Mouse (Mus musculus): ENCODE data around the gene Map3k3. TPM values are rescaled to one million over a fixed set of nuclear protein-coding genes. Genes with fewer than 3 reads are reported as not detected.
"Not testable (repeated sequence)": the region's sequence is repeated elsewhere in the genome, so short reads cannot be mapped to it uniquely, and the experiment has no call there.

Gene Map3k3
- polyA plus RNA-seq, 1 experiment from 2014 or later = 19.2 TPM

DNA sequence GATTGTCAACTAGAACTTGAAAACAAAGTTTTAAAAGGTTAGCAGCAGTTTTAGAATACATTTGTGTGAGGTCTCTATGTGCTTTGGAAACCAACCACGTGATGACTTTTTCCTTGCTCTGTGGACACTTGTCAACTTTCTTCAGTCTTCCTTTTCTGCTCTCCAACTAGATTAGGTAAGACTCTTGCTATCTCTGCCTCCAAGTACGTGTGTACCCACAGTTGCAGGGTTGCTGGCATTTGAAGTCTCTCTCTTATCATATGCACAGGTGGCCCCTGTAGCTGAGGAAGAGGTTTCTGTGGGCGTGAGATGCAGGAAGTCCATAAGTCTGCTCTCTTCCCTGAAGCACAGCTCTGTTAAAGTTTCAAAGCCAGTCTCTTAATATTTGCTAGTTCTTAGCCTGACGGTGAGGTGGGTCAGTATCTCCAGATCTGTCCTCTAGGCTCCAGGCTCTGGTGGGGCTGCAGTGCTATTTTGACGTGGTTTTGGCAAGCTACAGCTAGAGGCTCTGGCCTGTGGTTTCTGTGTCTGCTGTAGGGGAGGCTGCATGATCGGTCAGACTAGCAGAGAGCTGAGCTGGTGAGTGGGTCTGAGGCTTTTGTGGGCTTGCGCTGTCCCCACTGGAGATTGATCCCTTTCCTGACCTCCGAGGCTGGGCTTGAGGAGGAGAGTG, 27.5 kb upstream of the Map3k3 start:
- H3K27ac ChIP-seq = no peak overlapping the region
- no peaks in the 10 kb centered on the region for H3K27me3 ChIP-seq
- H3K4me2 ChIP-seq = no peak overlapping the region
- no peak overlapping the region for H3K9ac ChIP-seq
- no peaks in the 10 kb centered on the region for H3K4me1 ChIP-seq (replicated peaks)
- H3K36me3 ChIP-seq = peaks cover 75% of the 10 kb centered on the region
- no peak for ATAC-seq (replicated peaks; ENCODE audit: insufficient number of reproducible peaks, insufficient read depth, low FRiP score, low read depth)
- H3K9me3 ChIP-seq (replicated peaks) = no peaks in the 10 kb centered on the region
- H3K4me3 ChIP-seq = no peak overlapping the region
- 86% methylated on average over 8 of the region's 8 CpGs for WGBS

DNA sequence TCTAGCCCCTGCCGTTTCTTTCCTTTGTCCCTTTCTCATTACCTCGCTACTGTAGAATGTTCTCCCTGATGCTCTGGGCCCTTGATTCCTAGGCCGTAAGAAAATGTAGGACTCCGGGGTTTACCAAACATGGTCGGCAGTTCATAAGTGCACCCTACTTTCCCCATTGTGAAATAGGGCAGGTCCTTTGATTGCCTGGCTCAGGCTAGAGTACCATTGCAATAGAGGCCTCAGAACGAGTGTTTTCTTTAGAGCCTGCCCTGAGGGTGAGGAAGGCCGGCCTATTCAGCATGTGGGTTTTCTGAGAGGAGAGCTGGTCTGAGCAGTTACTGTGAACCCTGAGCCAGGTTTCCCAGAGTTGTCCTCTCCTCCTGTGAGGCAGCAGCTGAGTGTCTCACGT, 26.4 kb upstream of the Map3k3 start:
- Histone ChIP-seq H3K9me3 (replicated peaks) (no peaks in the 10 kb centered on the region), H3K36me3 (peaks cover 64% of the 10 kb centered on the region), H3K27me3 (no peaks in the 10 kb centered on the region), H3K4me1 (replicated peaks) (no peaks in the 10 kb centered on the region), H3K4me3 (no peak overlapping the region), H3K4me2 (no peak overlapping the region), H3K27ac (no peak overlapping the region), H3K9ac (no peak overlapping the region)
- ATAC-seq (replicated peaks; ENCODE audit: insufficient number of reproducible peaks, insufficient read depth, low FRiP score, low read depth) = no peak
- 80% methylated on average over 8 of the region's 8 CpGs for WGBS

DNA sequence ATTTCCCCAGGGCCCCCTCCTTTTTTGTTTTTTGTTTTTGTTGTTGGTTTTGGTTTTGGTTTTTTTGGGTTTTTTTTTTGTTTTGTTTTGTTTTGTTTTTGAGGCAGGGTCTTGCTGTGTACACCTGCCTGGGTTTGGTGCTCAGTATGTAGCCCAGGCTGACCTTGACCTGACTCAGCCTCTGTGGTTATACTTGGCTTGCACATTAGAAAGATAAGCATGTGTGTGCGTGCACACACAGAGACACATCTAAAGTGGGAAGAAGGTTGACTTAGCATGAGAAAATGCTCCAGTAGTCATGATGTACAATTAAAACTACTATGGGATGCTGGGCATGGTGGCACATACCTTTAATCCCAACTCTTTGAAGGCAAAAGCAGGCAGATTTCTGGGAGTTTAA, 23.9 kb upstream of the Map3k3 start:
- Histone ChIP-seq H3K9ac (no peak overlapping the region), H3K4me3 (no peak overlapping the region), H3K36me3 (peaks cover 40% of the 10 kb centered on the region), H3K27me3 (no peaks in the 10 kb centered on the region), H3K27ac (no peak overlapping the region), H3K4me1 (replicated peaks) (no peaks in the 10 kb centered on the region), H3K9me3 (replicated peaks) (no peaks in the 10 kb centered on the region), H3K4me2 (no peak overlapping the region)
- ATAC-seq (replicated peaks; ENCODE audit: insufficient number of reproducible peaks, insufficient read depth, low FRiP score, low read depth) = no peak
- WGBS = 62% methylated on average over 1 of the region's 1 CpGs

DNA sequence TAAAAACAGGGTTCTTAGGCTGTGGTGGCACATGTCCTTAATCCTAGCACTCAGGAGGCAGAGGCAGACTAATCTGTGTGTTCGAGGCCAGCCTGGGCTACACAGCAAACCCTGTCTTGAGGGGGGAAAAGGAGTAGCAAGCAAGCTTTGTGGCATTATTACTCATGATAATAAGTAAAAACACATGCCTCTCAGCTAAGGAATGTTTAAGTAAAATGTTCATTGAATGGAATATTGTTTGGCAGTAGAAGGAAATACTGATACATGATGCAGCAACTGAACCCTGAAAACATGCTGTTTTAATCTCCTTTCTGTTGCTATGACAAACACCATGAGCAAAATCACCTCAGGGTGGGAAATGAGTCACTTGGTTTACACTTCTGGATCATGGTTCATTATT, 23.1 kb upstream of the Map3k3 start:
- peaks cover under 1% of the 10 kb centered on the region; the same call in 1 of the 2 replicates for H3K4me1 ChIP-seq (replicated peaks)
- ATAC-seq (replicated peaks; ENCODE audit: insufficient number of reproducible peaks, insufficient read depth, low FRiP score, low read depth) = no peak
- H3K4me2 ChIP-seq = no peak overlapping the region
- no peaks in the 10 kb centered on the region for H3K9me3 ChIP-seq (replicated peaks)
- H3K4me3 ChIP-seq = no peak overlapping the region
- H3K27ac ChIP-seq = no peak overlapping the region
- H3K9ac ChIP-seq = no peak overlapping the region
- H3K36me3 ChIP-seq = peaks cover 32% of the 10 kb centered on the region
- WGBS = 88% methylated on average over 1 of the region's 1 CpGs
- H3K27me3 ChIP-seq = no peaks in the 10 kb centered on the region

DNA sequence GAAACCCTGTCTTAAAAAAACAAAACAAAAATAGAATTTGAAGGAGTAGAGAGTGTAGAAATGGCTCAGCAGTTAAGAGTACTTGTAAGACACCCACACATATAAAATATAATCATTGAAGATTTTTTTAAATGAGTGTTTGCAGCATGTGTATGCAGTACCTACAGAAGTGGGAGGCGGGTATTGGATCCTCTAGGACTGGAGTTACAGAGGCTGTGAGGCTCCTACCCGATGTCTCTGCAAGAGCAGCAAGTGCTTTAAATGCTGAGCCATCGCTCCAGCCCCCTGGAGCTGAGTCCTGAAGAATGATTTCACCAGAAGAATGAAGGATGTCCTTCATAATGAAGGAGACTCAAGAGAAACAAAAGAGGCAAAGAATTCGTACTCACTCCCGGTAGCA, 20.7 kb upstream of the Map3k3 start:
- no peak overlapping the region for H3K4me3 ChIP-seq
- no peak overlapping the region for H3K27ac ChIP-seq
- ATAC-seq (replicated peaks; ENCODE audit: insufficient number of reproducible peaks, insufficient read depth, low FRiP score, low read depth) = no peak
- H3K9ac ChIP-seq = no peak overlapping the region
- peaks cover 9% of the 10 kb centered on the region for H3K4me1 ChIP-seq (replicated peaks)
- 74% methylated on average over 5 of the region's 5 CpGs for WGBS
- H3K36me3 ChIP-seq = peaks cover 14% of the 10 kb centered on the region
- H3K4me2 ChIP-seq = no peak overlapping the region
- no peaks in the 10 kb centered on the region for H3K9me3 ChIP-seq (replicated peaks)
- no peaks in the 10 kb centered on the region for H3K27me3 ChIP-seq

DNA sequence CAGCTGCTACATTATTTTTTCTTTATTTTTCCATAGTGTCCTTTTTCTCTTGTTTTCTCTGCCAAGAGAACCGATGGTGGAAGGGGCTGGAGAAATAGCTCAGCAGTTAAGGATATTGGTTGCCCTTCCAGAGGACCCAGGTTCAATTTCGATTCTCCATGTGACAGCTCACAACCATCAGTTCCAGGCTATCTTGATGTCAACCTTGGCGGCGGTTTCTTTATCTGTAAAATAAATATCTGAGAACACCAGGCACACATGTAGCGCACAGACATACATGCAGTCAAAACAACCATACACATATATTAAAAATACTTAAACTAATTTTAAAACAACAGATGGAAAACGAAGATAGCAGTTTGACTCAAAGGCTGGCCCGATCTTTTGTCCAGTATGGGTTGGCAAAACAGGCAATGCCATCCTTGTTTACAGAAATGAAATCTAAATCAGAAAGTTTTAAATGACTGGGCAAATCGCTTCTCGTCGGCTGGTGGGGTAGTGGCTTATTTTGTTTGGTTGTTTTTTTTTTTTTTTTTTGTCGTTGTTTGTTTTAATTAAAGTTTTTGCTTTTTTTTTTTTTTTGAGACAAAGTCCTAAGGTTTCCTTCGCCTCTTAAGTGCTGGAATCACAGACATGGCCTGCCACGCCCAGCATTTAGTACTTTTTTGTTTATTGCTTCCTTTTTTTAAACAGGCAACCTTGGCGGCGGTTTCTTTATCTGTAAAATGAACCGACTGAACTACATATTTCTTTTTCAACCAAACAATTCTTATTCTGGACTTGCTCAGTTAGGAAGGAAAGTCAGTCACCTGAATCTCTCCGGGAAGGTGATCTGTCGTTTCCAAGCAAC, 19.1 kb upstream of the Map3k3 start:
- peak overlapping the region; percentile 93; the same call in 1 of the 2 replicates for H3K27ac ChIP-seq
- H3K36me3 ChIP-seq = 0 out of 2 replicates have a peak, but pooled peaks cover 4% of the 10 kb centered on the region
- H3K4me2 ChIP-seq = peak overlapping the region; percentile 90
- H3K27me3 ChIP-seq = no peaks in the 10 kb centered on the region
- H3K4me3 ChIP-seq = peak overlapping the region; percentile 98
- 42% methylated on average over 18 of the region's 18 CpGs for WGBS
- peaks cover 9% of the 10 kb centered on the region for H3K4me1 ChIP-seq (replicated peaks)
- no peak for ATAC-seq (replicated peaks; ENCODE audit: insufficient number of reproducible peaks, insufficient read depth, low FRiP score, low read depth)
- no peaks in the 10 kb centered on the region for H3K9me3 ChIP-seq (replicated peaks)
- peak overlapping the region; percentile 94; the same call in 1 of the 2 replicates for H3K9ac ChIP-seq

DNA sequence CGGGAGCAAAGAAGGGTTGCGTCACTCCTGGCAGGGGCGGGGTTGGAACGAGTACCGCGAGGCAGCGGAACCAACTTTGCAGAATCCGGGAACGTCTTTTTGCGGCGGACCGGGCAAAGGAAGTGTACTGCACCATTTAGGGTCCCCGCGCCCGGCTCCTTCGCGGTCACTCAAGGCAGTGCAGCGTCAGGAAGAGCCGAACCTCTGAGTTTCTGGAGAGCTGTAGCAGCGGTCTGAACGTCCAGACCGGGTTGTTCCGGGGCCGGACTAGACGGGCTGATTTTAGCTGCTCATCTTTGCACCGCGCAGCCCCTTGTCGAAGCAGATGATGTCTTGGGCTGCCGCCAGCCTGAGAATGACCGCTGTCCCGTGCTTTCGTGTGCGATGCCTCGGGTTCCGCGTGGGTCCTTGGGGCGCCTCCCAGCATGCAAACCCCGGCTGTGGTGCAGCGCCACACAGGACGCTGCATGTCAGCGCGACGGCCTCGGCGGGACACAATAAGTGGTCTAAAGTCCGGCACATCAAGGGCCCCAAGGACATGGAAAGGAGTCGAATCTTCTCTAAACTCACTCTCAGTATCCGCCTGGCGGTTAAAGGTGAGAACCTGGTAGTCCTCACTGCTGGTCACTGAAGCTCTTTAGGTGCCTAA, 18.4 kb upstream of the Map3k3 start, which contains the start of gene Taco1:
Gene Taco1, plus strand, starts transcription at position 139 of the 649 bp plus-strand sequence.
- Histone ChIP-seq H3K9me3 (replicated peaks) (no peaks in the 10 kb centered on the region), H3K36me3 (0 out of 2 replicates have a peak, but pooled peaks cover 4% of the 10 kb centered on the region), H3K27ac (peak within 1 kb of the TSS; percentile 93), H3K9ac (peak within 1 kb of the TSS; percentile 94), H3K4me1 (replicated peaks) (peaks cover 9% of the 10 kb centered on the region), H3K27me3 (no peaks in the 10 kb centered on the region), H3K4me2 (peak within 1 kb of the TSS; percentile 90), H3K4me3 (peak within 1 kb of the TSS; percentile 98)
- under 1% methylated on average over 49 of the region's 49 CpGs for WGBS
- ATAC-seq (replicated peaks; ENCODE audit: insufficient number of reproducible peaks, insufficient read depth, low FRiP score, low read depth) = peak; percentile 96

DNA sequence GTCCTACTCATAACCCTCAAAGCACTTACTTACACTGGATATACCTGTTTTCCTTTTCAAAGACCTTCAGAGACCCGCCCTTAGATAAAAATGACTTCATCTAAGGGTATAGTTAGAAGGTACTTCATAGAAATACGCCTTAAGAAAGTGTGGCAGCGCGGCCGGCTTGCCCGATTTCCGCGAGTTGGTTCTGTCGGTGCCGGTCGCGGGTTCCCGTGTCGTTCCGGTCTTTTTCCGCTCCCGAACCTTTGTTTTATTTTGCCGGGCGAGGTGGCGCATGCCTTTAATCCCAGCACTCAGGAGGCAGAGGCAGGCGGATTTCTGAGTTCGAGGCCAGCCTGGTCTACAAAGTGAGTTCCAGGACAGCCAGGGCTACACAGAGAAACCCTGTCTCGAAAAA, 17.8 kb upstream of the Map3k3 start:
- peak overlapping the region; percentile 90 for H3K4me2 ChIP-seq
- 13% methylated on average over 23 of the region's 23 CpGs for WGBS
- peak overlapping the region; percentile 98 for H3K4me3 ChIP-seq
- not testable (repeated sequence) for H3K9me3 ChIP-seq (replicated peaks); H3K27me3 ChIP-seq; H3K36me3 ChIP-seq; H3K4me1 ChIP-seq (replicated peaks); ATAC-seq (replicated peaks; ENCODE audit: insufficient number of reproducible peaks, insufficient read depth, low FRiP score, low read depth)
- peak overlapping the region; percentile 94 for H3K9ac ChIP-seq
- peak overlapping the region; percentile 93 for H3K27ac ChIP-seq

DNA sequence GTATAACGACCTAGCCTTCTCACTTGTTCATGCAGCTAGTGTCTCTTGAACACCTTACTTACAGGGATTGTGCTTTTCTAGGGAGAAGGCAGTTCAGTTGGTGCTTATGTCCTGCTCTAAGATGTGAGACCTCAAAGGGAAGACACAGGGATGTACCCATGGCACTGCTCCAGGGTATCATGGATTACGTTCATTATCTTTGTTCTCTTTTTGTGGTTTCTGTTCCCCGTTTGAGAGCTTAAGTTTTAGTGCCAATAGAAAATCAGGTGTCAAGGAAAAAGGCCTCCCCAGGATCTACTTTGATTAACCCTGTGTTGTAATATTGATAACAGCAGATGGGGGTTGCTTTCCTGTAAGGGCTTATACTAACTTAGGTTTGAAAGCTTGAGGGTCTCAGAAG, 10.6 kb upstream of the Map3k3 start:
- H3K9me3 ChIP-seq (replicated peaks) = no peaks in the 10 kb centered on the region
- H3K27ac ChIP-seq = no peak overlapping the region
- 74% methylated on average over 3 of the region's 3 CpGs for WGBS
- H3K4me3 ChIP-seq = no peak overlapping the region
- no peaks in the 10 kb centered on the region for H3K4me1 ChIP-seq (replicated peaks)
- no peaks in the 10 kb centered on the region for H3K27me3 ChIP-seq
- no peak overlapping the region for H3K4me2 ChIP-seq
- no peak for ATAC-seq (replicated peaks; ENCODE audit: insufficient number of reproducible peaks, insufficient read depth, low FRiP score, low read depth)
- H3K9ac ChIP-seq = no peak overlapping the region
- peaks cover 27% of the 10 kb centered on the region for H3K36me3 ChIP-seq

DNA sequence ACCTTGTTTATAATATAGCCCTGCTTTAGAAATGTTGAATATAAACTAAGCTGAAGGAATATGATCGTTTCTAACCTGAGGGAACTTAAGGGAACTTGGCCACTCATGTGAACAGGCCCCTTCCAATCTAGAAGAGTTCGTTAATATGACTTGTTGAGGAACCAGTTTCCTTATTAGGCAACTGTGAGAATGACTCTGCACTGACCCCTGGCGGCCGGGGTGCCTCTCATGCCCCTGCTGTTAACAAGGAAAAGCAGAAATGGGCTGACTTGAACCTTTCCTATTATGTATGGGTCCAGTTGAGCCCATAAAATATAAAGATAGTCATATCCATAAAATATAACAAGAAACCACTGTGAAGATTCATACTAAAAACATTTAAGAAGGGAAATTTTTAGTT, 8.1 kb upstream of the Map3k3 start:
- Histone ChIP-seq H3K4me3 (no peak overlapping the region), H3K4me1 (replicated peaks) (no peaks in the 10 kb centered on the region), H3K27me3 (no peaks in the 10 kb centered on the region), H3K4me2 (no peak overlapping the region), H3K27ac (no peak overlapping the region), H3K36me3 (peaks cover 23% of the 10 kb centered on the region), H3K9me3 (replicated peaks) (no peaks in the 10 kb centered on the region), H3K9ac (no peak overlapping the region)
- ATAC-seq (replicated peaks; ENCODE audit: insufficient number of reproducible peaks, insufficient read depth, low FRiP score, low read depth) = no peak
- whole genome bisulfite sequencing = 4% methylated on average over 4 of the region's 4 CpGs

DNA sequence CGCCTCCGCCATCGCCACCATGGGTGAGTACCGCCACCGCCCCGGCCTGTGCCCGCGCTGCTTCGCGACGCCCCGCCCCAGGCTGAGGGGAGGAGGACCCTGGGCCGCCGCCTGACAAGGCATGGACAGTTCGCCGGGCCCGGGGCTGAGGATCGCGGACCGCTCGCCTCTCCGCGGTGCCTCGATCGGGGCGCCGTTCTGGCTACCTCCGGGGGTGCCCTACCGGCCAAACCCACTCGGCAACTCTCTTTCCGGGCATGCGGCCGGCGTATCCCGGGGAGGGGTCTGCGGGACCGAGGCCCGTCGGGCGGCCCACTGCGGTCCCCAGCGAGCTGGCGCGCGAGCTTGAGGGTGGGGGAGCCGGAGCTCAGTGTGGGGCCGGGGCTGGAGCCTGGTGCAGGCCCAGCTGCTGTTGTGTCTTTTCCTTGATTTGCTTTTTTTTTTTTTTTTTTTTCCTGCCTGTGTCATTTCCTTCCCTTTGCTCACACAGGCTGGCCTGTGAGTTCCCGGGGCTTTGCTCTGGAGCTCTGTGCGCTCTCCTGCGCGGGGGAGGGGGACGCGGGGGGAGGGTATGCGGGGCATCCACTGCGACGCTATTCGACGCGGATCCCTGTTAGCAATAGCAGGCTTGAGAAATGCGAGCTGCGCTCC, 623 bp downstream of the Map3k3 start:
- WGBS = 1% methylated on average over 54 of the region's 61 CpGs
- peak overlapping the region; percentile 100 for H3K4me3 ChIP-seq
- ATAC-seq (replicated peaks; ENCODE audit: insufficient number of reproducible peaks, insufficient read depth, low FRiP score, low read depth) = peak; percentile 74

More for the DNA sequence above, 623 bp downstream of the Map3k3 start:
- H3K4me2 ChIP-seq = peak overlapping the region; percentile 84
- H3K36me3 ChIP-seq = no peaks in the 10 kb centered on the region
- peaks cover 16% of the 10 kb centered on the region for H3K4me1 ChIP-seq (replicated peaks)
- peak overlapping the region; percentile 96 for H3K9ac ChIP-seq
- no peaks in the 10 kb centered on the region for H3K27me3 ChIP-seq
- peak overlapping the region; percentile 99 for H3K27ac ChIP-seq
- H3K9me3 ChIP-seq (replicated peaks) = no peaks in the 10 kb centered on the region

Measured in heart, embryonic 15.5 days (tissue).